Mouse (Mus musculus) cortical plate, adult 2 months (tissue): Measurements from ENCODE around the gene Akr1e1. TPM values are rescaled to one million over a fixed set of nuclear protein-coding genes. Genes with fewer than 3 reads are reported as not detected.
"Not testable (repeated sequence)": the region's sequence is repeated elsewhere in the genome, so short reads cannot be mapped to it uniquely, and the experiment has no call there.

Experiments
- H3K27ac ChIP-seq: fragments of 200-500 bp; 2 replicates; pipeline ENCODE4 v1.5.1; 2012; ENCODE audit warnings: low read length, control low read depth, inconsistent platforms; ENCODE audit not compliant: insufficient read depth
- H3K4me1 ChIP-seq: fragments of 200-500 bp; 2 replicates; pipeline ENCODE4 v1.6.1; 2011; ENCODE audit warnings: low read length; ENCODE audit not compliant: control insufficient read depth, insufficient read depth
- H3K4me3 ChIP-seq: fragments of 200-500 bp; 2 replicates; pipeline ENCODE4 v1.5.1; 2011; ENCODE audit warnings: mild to moderate bottlenecking, low read length, control low read depth; ENCODE audit not compliant: insufficient read depth
- CTCF ChIP-seq: fragments of 200-500 bp; IDR thresholded peaks from 2 replicates; pipeline ENCODE4 v1.5.1; 2011; ENCODE audit warnings: mild to moderate bottlenecking, control low read depth, low read length; ENCODE audit not compliant: insufficient read depth; ENCODE audit errors: extremely low read depth
- POLR2A ChIP-seq: fragments of 200-500 bp; IDR thresholded peaks from 2 replicates; pipeline ENCODE4 v1.6.1; 2011; ENCODE audit warnings: mild to moderate bottlenecking, low read length, control low read depth; ENCODE audit not compliant: insufficient read depth; ENCODE audit errors: extremely low read depth
- polyA plus RNA-seq: library from polyadenylated mRNA; depleted of rRNA; stranded (reverse); fragments of >200 nt; gene quantifications from 2 replicates; pipeline ENCODE4 v1.2.3, GENCODE M21; 2012; rRNA removed

Akr1e1 gene
- 16.4 and 22.1 TPM in 2 replicates for polyA plus RNA-seq

DNA sequence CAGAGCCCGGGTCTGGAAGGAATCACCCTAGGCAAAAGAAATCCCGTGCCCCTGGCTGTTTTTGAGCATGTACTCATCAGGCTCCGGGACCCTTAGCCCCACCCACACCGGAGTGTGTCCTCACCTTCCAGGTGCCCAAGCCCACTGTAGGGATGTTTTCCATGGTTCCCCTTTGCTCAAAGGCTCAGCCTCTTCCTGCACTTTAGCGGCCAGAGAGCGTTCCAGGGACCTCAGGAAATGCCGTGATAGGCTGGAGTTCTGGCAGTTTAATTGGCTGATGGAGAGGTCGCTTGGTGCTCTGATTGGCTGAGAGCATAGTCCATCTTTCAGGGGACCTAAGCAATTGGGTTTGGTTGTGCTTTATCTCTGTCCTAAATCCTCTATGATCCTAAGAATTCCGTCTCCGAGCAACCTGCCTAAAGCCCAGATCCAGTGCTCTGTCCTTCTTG is at the start of gene Akr1e1:
Akr1e1 (minus strand) TSS at position 214 of the 449 bp plus-strand sequence.
- Histone ChIP-seq H3K27ac (no peak within 1 kb of the TSS), H3K4me1 (no peaks in the 10 kb centered on the region; the same call in 1 of the 2 replicates), H3K4me3 (peak within 1 kb of the TSS; percentile 40)
- TF ChIP-seq CTCF = no peak
- TF ChIP-seq POLR2A = peak; percentile 94

DNA sequence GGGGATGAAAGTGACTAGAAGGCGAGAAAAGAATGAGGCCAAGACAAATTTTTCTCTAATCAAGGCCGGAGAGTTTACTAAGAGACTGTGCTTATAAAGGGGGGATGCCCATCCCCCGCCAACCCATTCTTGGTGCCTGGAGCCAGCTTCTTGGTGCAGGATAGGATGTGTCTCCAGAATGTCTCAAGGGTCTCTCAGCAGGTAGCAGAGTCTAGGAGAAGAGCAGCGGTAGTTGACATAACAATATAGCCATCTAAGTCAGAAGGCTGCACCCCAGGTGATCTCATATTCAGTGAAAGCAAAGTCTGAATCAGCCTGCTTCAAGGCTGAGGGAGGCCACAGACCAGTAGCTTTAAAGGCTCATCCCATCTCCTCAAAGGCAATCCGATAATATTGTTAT is 49.4 kb upstream of the Akr1e1 start:
- H3K27ac ChIP-seq = no peak overlapping the region
- H3K4me3 ChIP-seq = no peak overlapping the region
- TF ChIP-seq POLR2A = no peak
- no peak for TF ChIP-seq CTCF
- peaks cover 1% of the 10 kb centered on the region; the same call in 1 of the 2 replicates for H3K4me1 ChIP-seq

DNA sequence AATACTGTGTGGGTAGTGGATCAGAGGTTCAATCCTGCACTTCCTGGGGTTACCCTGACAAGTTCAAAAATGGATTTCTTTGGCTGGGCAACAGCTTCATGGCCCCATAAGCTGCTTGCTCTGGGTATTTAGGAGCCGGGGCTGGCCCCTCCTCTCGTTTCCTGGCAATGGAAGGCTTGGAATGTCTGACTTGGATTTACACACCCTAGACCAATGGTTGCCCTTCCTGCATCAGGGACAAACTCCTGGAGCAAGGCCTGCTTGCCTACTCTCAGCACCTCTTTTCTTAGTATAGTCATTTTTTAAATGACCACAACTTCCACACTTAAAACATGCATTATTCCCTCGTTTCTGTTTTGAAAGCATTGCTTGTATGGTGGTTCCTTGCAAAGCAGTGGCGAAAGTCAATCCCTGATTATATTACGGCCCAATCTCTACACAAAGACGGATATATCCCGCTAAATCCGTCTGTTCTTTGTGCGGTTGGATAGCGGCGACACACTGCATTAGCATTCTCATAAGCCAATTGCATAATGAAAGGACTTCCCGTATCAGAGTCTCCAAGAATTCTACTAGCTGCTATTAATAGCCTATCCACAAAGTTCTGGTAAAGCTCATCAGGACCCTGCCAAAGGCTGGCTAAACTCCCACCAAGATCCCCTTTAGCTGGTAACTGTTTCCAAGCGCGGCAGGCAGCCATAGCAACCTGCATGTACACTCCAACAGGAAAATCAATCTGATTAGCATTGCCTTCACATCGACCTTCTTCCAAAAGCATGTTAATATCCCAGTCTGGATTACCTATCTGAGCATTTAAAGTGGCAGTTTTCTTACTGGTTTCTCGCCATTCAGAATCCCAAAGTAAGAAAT is 47.5 kb upstream of the Akr1e1 start:
- TF ChIP-seq CTCF (no peak), POLR2A (no peak)
- no peaks in the 10 kb centered on the region for H3K4me1 ChIP-seq

DNA sequence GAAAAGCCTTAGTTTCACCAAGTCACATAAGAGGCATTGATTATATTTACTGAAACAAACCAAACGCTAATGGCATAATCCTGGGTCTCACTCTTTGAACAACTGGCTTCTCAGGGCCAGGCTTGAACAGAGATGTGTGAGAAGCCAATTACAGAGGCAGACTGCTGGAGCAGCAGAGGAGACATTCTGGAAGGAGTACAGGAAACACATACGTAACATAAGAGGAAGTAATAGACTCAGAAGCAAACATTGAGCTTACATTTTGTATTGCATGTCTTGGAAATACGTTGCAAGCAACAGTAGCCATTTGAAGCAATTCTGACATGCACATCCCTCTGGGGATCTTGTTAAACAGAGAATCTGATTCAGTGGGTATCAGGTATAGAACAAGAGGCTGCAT is 41.2 kb upstream of the Akr1e1 start:
- H3K4me3 ChIP-seq = no peak overlapping the region
- no peak for TF ChIP-seq POLR2A
- TF ChIP-seq CTCF = no peak
- H3K4me1 ChIP-seq = no peaks in the 10 kb centered on the region
- H3K27ac ChIP-seq = no peak overlapping the region

More for the DNA sequence above, 47.5 kb upstream of the Akr1e1 start:
- no peak overlapping the region for H3K27ac ChIP-seq
- no peak overlapping the region for H3K4me3 ChIP-seq

DNA sequence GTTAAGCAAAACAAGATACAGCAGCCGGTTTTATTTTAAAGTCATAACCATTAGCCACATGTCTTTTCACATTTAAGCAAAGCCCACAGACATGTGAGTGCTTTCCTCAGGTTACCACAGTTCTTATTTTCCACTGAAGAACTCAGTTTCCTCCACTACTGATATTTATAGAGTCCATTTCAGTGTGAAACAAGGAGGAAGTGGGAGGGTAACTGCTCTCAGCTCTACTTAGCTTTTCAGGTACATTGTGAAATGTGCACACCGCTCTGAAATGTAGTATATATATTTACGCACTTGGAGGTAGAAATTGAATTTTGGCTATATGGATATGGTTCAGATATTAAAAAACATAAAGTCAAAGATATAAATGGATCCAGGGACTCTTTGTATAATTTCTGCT is 36.3 kb upstream of the Akr1e1 start:
- TF ChIP-seq CTCF = no peak
- TF ChIP-seq POLR2A = no peak
- Histone ChIP-seq H3K4me3 (no peak overlapping the region), H3K27ac (no peak overlapping the region), H3K4me1 (no peaks in the 10 kb centered on the region)

DNA sequence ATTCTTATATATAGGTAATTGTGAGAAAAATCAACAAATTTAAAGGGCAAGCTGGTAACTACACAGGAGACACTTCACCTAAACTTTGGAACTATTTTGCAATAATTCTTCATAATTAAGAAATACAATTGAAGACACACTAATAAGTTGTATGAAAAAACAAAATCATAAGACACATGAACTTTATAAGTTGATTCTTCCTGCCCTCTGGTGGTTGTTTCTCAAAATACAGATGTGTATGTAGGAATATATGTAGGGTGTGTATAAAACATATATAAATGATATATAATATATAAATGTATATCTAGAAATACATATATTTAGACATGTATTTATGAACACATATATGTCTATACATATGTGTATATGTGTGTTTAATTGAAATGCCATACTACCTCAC is 1.9 kb upstream of the Akr1e1 start:
- no peak overlapping the region for H3K27ac ChIP-seq
- no peak overlapping the region for H3K4me3 ChIP-seq
- no peaks in the 10 kb centered on the region; the same call in 1 of the 2 replicates for H3K4me1 ChIP-seq
- TF ChIP-seq POLR2A = no peak
- no peak for TF ChIP-seq CTCF

DNA sequence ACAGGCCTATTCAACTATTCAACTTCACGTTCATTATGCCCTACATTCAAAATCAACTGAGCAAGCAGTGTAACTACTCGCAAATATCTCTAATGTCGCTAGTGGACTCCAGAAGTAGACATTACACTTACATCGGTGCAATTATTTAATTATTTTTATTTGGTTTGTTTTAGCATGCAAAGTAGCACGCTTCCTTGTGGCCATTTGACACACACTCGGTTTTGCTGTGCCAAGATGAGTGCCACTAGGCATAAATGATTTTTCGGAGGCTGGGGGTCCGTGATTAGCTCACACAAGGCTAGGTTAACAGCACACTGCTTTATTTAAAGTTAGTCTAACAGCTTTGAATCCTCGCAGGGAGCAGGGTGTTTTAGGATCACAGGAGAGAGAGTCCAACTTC is 444 bp downstream of the Akr1e1 start:
- no peaks in the 10 kb centered on the region; the same call in 1 of the 2 replicates for H3K4me1 ChIP-seq
- H3K27ac ChIP-seq = no peak overlapping the region
- H3K4me3 ChIP-seq = peak overlapping the region; percentile 40
- no peak for TF ChIP-seq POLR2A
- no peak for TF ChIP-seq CTCF

DNA sequence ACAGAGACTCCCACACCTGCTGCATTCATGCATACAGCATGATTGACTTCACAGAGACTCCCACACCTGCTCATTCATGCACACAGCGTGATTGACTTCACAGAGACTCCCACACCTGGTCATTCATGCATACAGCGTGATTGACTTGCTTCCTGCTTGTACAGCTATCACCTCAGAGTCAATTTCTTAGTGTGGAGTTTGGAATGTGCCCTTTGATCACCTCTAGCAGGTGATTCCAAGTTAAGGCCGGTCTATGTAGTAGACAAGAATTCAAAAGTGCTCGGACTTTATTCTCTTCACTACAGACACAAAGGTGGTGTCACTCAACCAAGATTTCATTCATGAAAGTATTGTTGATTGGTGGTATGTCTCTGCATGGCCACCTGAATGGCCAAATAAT is 2.2 kb downstream of the Akr1e1 start:
- TF ChIP-seq CTCF (no peak), POLR2A (no peak)

DNA sequence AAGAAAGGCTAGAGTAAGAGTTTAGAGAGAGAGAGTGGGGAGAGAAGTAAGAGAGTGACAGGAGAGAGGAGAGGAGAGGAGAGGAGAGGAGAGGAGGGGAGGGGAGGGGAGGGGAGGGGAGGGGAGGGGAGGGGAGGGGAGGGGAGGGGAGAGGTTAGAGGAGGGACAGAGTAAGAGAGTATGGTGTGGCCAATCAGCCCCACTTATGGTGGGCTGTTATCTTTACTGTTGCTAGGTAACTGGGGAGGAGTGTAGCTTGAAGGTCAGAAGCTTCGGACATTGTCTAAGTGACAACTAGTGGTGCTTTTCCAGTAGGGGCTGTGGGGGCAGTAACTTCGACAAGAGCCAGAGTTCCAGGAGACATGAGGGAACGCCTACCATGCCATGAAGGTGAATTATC is 5.5 kb downstream of the Akr1e1 start:
- not testable (repeated sequence) for H3K27ac ChIP-seq, H3K4me3 ChIP-seq

More for the DNA sequence above, 2.2 kb downstream of the Akr1e1 start:
- H3K4me1 ChIP-seq = no peaks in the 10 kb centered on the region; the same call in 1 of the 2 replicates
- H3K4me3 ChIP-seq = no peak overlapping the region
- no peak overlapping the region for H3K27ac ChIP-seq

DNA sequence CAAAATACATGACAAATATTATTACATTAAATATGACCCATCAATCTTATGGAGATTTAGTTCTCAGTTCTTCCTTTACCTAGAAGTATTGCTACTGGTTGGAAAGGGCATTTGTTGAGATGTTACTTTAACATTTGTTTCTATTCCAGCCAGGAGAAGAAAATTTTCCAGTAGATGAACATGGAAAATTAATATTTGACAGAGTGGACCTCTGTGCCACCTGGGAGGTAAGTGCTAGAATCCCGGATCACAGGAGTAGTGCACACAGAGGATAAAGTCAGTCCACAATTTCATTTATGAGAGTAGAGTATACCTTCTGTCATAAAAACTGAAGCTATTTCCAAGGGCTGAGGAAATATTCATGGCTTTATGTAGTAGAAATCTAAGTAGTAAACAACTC is 32.1 kb downstream of the Akr1e1 start:
- TF ChIP-seq POLR2A (no peak), CTCF (no peak)
- Histone ChIP-seq H3K27ac (no peak overlapping the region), H3K4me1 (no peaks in the 10 kb centered on the region), H3K4me3 (no peak overlapping the region)

More for the DNA sequence above, 5.5 kb downstream of the Akr1e1 start:
- H3K4me1 ChIP-seq = not testable (repeated sequence)
